Mouse (Mus musculus) T-helper 2 cell (primary cell): ENCODE results near the gene Cyba.

Experiments used
- in situ Hi-C: fragments of 300-600 bp; cut with MboI, MseI; formaldehyde crosslinking; loops from one replicate; pipeline ENCODE4 v1.15.1; 2025; ENCODE audit warnings: high pct_unique_total_duplicates

Gene Cyba

GRCm38 (mm10) chr8:122423659-122424058 is 9.1 kb downstream of the Cyba start:
- in situ Hi-C loops, result no loop called here

- in situ Hi-C loops, result no loop called here
Observed at GRCm38 (mm10) chr8:122423217-122423616, 9.5 kb downstream of the Cyba start.

GRCm38 (mm10) chr8:122421376-122422070 is 11.2 kb downstream of the Cyba start, which contains the start of gene Il17c:
Il17c (plus strand) TSS chr8:122422020.
- in situ Hi-C loops, result no loop called here

GRCm38 (mm10) chr8:122419881-122420555 is 12.7 kb downstream of the Cyba start:
- in situ Hi-C loops, result no loop called here

GRCm38 (mm10) chr8:122415554-122415953 is 17.2 kb downstream of the Cyba start:
- in situ Hi-C loops, result no loop called here

DNA sequence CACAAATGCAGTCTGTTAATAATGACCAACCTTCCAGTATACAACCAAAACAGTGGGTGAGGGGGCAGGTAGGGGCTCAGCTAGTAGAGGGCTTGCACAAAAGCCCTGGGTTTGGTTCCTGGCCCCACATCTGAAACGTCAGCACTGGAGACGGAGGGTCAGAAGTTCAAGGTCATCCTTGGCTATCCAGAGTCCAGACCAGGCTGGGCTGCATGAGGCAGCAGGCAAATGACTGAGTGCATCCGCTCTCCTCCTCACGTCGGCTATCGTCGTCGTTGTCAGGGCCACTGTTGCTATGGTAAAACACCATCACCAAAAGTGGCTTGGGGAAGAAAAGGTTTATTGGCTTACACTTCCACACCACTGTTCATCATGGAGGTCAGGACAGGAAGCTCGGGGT is 18.4 kb downstream of the Cyba start:
- in situ Hi-C loops, result no loop called here

GRCm38 (mm10) chr8:122407678-122408077 is 25.1 kb downstream of the Cyba start:
- in situ Hi-C loops, result no loop called here

- in situ Hi-C loops, result no loop called here
Observed at GRCm38 (mm10) chr8:122405146-122405805, 27.5 kb downstream of the Cyba start.

- in situ Hi-C loops, result no loop called here
Observed at GRCm38 (mm10) chr8:122398186-122398585, 34.5 kb downstream of the Cyba start.

DNA sequence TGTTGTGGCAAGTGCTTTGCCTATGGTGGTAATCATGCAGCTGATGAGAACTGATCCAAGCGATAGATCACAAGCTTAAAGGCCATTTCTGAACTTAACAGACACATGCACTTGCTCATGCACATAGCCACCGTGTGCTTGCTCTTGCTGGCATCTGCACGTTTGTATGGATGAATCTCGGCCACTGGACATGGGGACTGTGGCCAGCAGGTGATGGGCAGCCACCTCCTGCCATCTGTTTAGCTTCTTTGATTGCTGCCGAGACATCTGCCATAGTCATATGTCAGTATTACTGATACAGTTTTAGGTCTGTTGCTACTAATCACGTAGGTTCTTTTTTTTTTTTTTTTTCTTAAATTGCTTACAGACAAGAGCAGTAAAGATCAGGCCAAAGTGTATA is 37.4 kb downstream of the Cyba start:
- in situ Hi-C loops, result no loop called here

DNA sequence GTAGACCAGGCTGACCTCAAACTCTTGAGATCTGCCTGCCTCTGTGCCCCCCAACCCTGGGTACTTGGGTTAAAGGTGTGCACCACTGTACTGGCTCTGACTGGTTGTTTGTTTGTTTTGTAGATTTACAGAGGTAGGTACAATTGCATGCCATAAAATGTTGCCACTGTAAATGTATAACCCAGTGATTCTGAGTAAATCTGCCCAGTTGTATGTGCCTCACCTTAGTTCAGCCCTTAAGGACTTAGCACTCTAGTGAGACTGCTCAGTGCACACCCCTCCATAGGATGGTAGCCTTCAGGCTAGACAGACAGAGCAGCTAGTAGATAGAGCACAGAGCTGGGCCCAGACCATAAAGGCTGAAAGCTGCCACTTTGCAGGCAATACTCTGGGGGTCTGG is 39.0 kb downstream of the Cyba start:
- in situ Hi-C loops, result no loop called here

- in situ Hi-C loops, result no loop called here
Observed at GRCm38 (mm10) chr8:122390758-122391157, 42.0 kb downstream of the Cyba start.

DNA sequence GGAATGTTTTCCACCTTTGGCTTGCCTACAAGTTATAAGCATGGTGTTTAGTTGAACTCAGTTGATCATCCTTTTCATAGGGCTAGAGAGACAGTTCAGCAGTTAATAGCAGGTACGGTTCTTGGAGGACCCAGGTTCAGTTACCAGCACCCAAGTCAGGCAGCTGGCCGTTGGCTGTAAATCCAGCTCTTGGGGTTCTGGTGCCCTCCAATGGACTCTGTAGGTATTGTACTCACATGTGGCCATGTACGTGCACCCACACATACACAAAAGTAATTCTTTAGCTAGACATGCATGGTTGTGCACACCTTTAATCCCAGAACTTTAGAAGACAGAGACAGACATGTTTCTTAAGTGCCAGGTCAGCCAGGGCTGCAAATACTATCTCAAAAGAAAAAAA is 43.4 kb downstream of the Cyba start:
- in situ Hi-C loops, result no loop called here

DNA sequence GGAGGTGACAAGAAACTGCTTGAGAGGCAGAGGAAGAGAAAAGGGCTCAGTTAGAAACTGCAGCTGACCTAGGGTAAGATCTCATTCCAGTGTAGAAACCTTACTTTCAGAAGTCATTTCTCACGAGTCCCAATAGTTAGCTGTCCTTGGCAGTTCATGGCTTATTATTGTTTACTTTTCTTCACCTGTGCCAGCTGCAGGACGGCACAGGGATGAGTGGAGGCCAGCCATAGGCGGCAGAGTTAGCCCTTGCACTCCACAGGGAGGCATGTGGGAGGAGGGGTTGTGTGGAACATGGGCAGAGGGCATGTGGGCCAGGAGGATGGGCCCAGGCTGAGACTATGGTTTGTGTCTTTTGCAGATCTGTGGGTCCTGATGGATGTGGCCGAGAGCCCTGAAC is 49.7 kb downstream of the Cyba start:
- in situ Hi-C loops, result no loop called here

- in situ Hi-C loops, result loop anchor here (10.0 kb wide), 1 partner anchor 1658 kb away; no protein-coding TSS in a partner anchor
Observed at GRCm38 (mm10) chr8:122376365-122377231, 56.1 kb downstream of the Cyba start, which contains the start of gene Zc3h18. Zc3h18 (plus strand) TSS chr8:122376609.

- in situ Hi-C loops, result loop anchor here (10.0 kb wide), 1 partner anchor 1659 kb away; no protein-coding TSS in a partner anchor
Observed at GRCm38 (mm10) chr8:122375751-122376364, 56.9 kb downstream of the Cyba start.

DNA sequence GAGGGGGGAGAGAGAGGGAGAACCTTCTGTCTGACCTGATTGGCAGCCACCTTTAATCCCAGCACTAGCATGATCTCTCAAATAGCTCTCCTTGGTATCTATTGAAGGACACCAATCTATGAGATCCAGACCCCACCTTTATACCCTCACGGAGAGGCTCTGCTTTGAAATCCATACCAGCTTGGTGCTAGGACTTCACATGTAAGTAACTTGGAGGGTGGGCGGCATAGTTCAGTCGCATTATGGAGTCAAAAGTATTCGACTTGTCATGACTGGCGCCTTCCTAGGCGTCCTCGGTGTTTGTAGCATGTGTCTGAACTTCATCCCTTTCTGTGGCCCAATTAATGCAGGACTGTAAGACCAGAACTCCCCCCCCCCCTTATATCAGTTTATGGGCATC is 57.4 kb downstream of the Cyba start:
- in situ Hi-C loops, result loop anchor here (10.0 kb wide), 1 partner anchor 1659 kb away; no protein-coding TSS in a partner anchor
